Mouse (Mus musculus): ENCODE measurements at regions not wholly inside any gene's neighbourhood (a gene's known extent, or its start where the extent isn't known, plus 50 kb on each side); places are given as distances from the start of the nearest gene placed in this dataset.

DNA sequence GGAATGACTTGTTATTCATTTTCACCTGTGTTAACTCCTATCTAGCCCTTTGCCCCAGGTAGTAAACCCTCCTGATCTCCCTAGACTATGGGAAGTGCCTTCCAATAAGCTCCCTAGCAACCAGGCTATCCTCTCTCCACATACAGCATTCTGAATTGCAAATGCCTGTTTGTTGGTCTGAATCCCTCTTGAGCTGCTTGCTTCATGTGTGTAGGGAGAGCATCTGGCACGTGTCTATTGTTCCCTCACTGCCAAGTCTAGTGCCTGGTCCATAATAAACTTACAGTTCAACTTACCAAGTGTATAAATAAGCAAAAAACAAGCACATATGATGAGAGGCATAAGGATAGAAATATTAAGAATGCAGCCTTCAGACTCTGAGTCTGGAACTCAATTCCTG lies 314.5 kb downstream of the Cenpc1 start:
- Histone ChIP-seq H3K4me1 (ENCODE audit: insufficient read depth) (no peaks in the 10 kb centered on the region), H3K9me3 (ENCODE audit: low read length) (no peaks in the 10 kb centered on the region), H3K27ac (ENCODE audit: low read depth) (no peak overlapping the region), H3K27me3 (ENCODE audit: insufficient read depth, low read length) (no peaks in the 10 kb centered on the region), H3K36me3 (replicated peaks; ENCODE audit: insufficient read depth, low read length) (no peaks in the 10 kb centered on the region), H3K4me2 (ENCODE audit: low read depth, low read length) (no peak overlapping the region), H3K4me3 (ENCODE audit: low read depth, low read length) (no peak overlapping the region), H3K9ac (replicated peaks) (no peak overlapping the region)
- TF ChIP-seq CTCF (IDR thresholded peaks at IDR 0.05; ENCODE audit: low read depth) (no peak), EP300 (IDR thresholded peaks at IDR 0.05; ENCODE audit: low read depth) (no peak)
- DNase-seq: no peak
- no peak for ATAC-seq
- 32% methylated on average over 1 of the region's 1 CpGs for WGBS (ENCODE audit: insufficient replicate concordance)

DNA sequence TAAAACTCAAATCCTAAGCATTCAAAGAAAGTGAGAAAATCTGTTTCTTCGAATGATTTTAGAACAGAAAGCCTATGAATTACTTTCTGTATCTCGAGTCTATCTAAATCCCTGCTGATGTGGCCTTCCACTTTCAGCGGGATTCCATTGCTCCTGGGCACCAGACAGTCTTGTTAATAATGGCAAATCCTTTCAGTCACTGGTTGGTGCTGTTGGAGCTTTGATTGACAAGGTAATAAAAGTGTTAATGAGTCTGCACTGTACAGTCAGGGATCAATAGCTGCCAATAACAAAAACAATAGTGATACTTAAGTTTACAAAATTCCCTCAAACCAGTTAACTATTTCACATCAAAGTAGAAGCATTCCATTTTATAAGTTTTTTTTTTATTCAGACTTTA lies 335.8 kb downstream of the Cenpc1 start:
- no peak overlapping the region for H3K9ac ChIP-seq (replicated peaks)
- no peak overlapping the region for H3K27ac ChIP-seq (ENCODE audit: low read depth)
- no peaks in the 10 kb centered on the region for H3K36me3 ChIP-seq (replicated peaks; ENCODE audit: insufficient read depth, low read length)
- H3K27me3 ChIP-seq (ENCODE audit: insufficient read depth, low read length): no peaks in the 10 kb centered on the region
- no peak for TF ChIP-seq CTCF (IDR thresholded peaks at IDR 0.05; ENCODE audit: low read depth)
- no peak for TF ChIP-seq EP300 (IDR thresholded peaks at IDR 0.05; ENCODE audit: low read depth)
- DNase-seq: no peak
- ATAC-seq: no peak
- H3K9me3 ChIP-seq (ENCODE audit: low read length): no peaks in the 10 kb centered on the region
- no peak overlapping the region for H3K4me3 ChIP-seq (ENCODE audit: low read depth, low read length)
- WGBS (ENCODE audit: insufficient replicate concordance): 58% methylated on average over 3 of the region's 3 CpGs
- no peak overlapping the region for H3K4me2 ChIP-seq (ENCODE audit: low read depth, low read length)
- no peaks in the 10 kb centered on the region for H3K4me1 ChIP-seq (ENCODE audit: insufficient read depth)

DNA sequence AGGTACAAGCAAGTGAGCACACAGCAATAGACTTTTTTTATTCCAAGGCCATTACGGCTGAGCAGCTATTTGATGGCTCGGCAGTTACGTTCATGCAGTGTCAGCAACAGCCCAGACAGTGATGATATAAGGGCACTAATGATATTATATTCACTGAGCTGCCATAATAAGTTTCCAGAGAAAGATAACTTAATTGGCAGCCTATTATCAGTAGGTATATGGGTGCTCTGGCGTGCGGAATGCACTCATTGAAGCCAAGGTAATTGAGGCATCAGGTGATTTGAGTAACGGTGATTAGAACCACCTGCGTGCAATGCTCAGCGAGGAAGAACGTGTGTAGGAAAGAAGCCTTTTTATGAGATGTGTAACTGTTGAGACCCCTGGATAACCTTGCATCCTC lies 358.0 kb downstream of the Cenpc1 start:
- no peak for ATAC-seq
- TF ChIP-seq EP300 (IDR thresholded peaks at IDR 0.05; ENCODE audit: low read depth) (no peak), CTCF (IDR thresholded peaks at IDR 0.05; ENCODE audit: low read depth) (no peak)
- H3K9ac ChIP-seq (replicated peaks): no peak overlapping the region
- no peaks in the 10 kb centered on the region; the same call in 1 of the 2 replicates for H3K9me3 ChIP-seq (ENCODE audit: low read length)
- no peaks in the 10 kb centered on the region for H3K4me1 ChIP-seq (ENCODE audit: insufficient read depth)
- no peak overlapping the region for H3K4me2 ChIP-seq (ENCODE audit: low read depth, low read length)
- no peak for DNase-seq
- no peak overlapping the region for H3K4me3 ChIP-seq (ENCODE audit: low read depth, low read length)
- no peaks in the 10 kb centered on the region for H3K36me3 ChIP-seq (replicated peaks; ENCODE audit: insufficient read depth, low read length)
- H3K27me3 ChIP-seq (ENCODE audit: insufficient read depth, low read length): no peaks in the 10 kb centered on the region
- no peak overlapping the region for H3K27ac ChIP-seq (ENCODE audit: low read depth)
- WGBS (ENCODE audit: insufficient replicate concordance): 82% methylated on average over 9 of the region's 9 CpGs

DNA sequence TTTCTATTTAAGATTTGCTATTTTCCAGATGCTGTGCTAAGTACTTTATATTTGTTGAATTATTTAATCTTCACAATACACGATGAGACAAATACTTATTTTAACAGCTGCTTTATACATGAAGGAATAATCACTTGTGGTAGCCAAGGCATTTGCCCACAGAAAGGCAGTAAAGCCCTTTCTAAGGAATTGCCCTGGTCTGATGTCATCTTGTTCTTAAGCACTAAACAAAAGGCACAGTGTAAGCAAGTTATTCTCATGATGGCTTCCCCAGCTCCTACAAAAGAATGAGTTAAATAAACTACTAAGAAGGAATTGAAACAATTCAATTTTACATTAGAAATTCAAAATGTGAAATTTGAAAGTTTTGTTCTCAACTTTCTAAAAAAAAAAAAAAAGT lies 358.8 kb downstream of the Cenpc1 start:
- no peak for DNase-seq
- 57% methylated on average over 1 of the region's 1 CpGs for WGBS (ENCODE audit: insufficient replicate concordance)

DNA sequence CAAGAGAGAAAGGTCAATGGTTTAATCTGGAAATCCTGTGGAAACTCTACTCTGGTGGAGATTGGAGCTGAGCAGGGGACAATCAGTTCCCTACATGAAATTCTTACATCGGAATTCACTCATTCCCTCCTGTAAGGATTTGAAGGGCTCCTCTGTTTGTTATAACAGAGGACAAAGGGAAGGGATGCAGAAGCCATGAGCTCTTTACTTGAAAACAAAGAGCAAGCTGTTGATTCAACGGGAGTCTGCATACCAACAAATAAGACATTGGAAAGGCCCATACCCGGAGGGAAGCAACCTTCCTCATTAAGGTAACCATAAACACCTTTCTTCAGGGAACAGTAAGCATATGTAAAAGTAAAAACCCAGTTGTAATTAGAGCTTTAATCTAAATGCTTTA lies 359.3 kb downstream of the Cenpc1 start:
- no peaks in the 10 kb centered on the region for H3K4me1 ChIP-seq (ENCODE audit: insufficient read depth)

More for the DNA sequence above, 358.8 kb downstream of the Cenpc1 start:
- Histone ChIP-seq H3K27ac (ENCODE audit: low read depth) (no peak overlapping the region), H3K4me2 (ENCODE audit: low read depth, low read length) (no peak overlapping the region), H3K9me3 (ENCODE audit: low read length) (no peaks in the 10 kb centered on the region; the same call in 1 of the 2 replicates), H3K9ac (replicated peaks) (no peak overlapping the region), H3K27me3 (ENCODE audit: insufficient read depth, low read length) (no peaks in the 10 kb centered on the region), H3K4me3 (ENCODE audit: low read depth, low read length) (no peak overlapping the region), H3K36me3 (replicated peaks; ENCODE audit: insufficient read depth, low read length) (no peaks in the 10 kb centered on the region), H3K4me1 (ENCODE audit: insufficient read depth) (no peaks in the 10 kb centered on the region)
- TF ChIP-seq CTCF (IDR thresholded peaks at IDR 0.05; ENCODE audit: low read depth): no peak
- TF ChIP-seq EP300 (IDR thresholded peaks at IDR 0.05; ENCODE audit: low read depth): no peak
- no peak for ATAC-seq

DNA sequence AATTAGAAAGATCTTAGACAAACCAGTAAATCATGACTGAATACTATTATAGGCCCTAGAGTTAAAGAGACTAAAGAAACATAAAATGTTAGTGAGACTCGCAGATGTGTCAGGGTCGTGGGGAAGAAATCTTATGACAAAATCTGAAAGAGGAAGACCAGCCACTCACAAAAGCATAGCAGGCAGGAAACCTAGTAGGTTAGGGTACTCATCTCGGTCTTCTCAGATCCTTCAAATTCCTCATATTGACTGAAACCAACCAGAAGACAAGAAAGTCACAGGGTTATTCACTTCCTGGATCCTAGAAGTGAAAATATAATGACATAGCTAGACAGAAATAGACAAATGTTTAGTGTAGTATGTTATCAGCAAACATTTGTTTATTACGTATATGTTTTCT lies 387.5 kb downstream of the Cenpc1 start:
- Histone ChIP-seq H3K4me1 (ENCODE audit: insufficient read depth) (no peaks in the 10 kb centered on the region), H3K36me3 (replicated peaks; ENCODE audit: insufficient read depth, low read length) (no peaks in the 10 kb centered on the region), H3K9me3 (ENCODE audit: low read length) (no peaks in the 10 kb centered on the region), H3K4me3 (ENCODE audit: low read depth, low read length) (no peak overlapping the region), H3K27me3 (ENCODE audit: insufficient read depth, low read length) (no peaks in the 10 kb centered on the region), H3K9ac (replicated peaks) (no peak overlapping the region), H3K4me2 (ENCODE audit: low read depth, low read length) (no peak overlapping the region), H3K27ac (ENCODE audit: low read depth) (no peak overlapping the region)
- WGBS (ENCODE audit: insufficient replicate concordance): 72% methylated on average over 4 of the region's 4 CpGs
- no peak for ATAC-seq
- no peak for DNase-seq
- no peak for TF ChIP-seq EP300 (IDR thresholded peaks at IDR 0.05; ENCODE audit: low read depth)
- no peak for TF ChIP-seq CTCF (IDR thresholded peaks at IDR 0.05; ENCODE audit: low read depth)

More for the DNA sequence above, 359.3 kb downstream of the Cenpc1 start:
- H3K9ac ChIP-seq (replicated peaks): no peak overlapping the region
- H3K4me2 ChIP-seq (ENCODE audit: low read depth, low read length): no peak overlapping the region
- no peaks in the 10 kb centered on the region for H3K36me3 ChIP-seq (replicated peaks; ENCODE audit: insufficient read depth, low read length)
- DNase-seq (no peak), ATAC-seq (no peak)
- no peaks in the 10 kb centered on the region for H3K27me3 ChIP-seq (ENCODE audit: insufficient read depth, low read length)
- H3K27ac ChIP-seq (ENCODE audit: low read depth): no peak overlapping the region
- TF ChIP-seq CTCF (IDR thresholded peaks at IDR 0.05; ENCODE audit: low read depth) (no peak), EP300 (IDR thresholded peaks at IDR 0.05; ENCODE audit: low read depth) (no peak)
- H3K4me3 ChIP-seq (ENCODE audit: low read depth, low read length): no peak overlapping the region
- no peaks in the 10 kb centered on the region; the same call in 1 of the 2 replicates for H3K9me3 ChIP-seq (ENCODE audit: low read length)
- WGBS (ENCODE audit: insufficient replicate concordance): 44% methylated on average over 3 of the region's 3 CpGs

DNA sequence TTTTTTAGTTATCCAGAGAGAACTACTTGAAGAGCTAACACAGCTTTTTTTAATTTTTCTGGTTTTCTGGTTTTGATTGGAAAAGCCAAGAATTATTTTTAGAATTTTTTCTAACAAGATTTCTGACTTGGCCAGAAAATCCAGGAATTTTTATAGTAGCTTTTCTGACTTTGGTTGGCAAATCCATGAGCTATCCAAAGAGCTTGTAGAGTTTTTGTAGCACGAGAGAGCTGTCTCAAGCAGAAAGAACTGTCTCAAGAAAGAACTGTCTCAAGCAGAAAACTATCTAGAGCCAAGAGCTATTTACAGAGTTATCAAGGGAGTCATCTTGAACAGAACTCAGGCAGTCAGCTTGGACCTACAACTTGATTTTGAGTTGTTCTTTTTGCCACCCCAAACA lies 394.3 kb downstream of the Cenpc1 start:
- H3K9me3 ChIP-seq (ENCODE audit: low read length): no peaks in the 10 kb centered on the region
- no peak for TF ChIP-seq CTCF (IDR thresholded peaks at IDR 0.05; ENCODE audit: low read depth)
- no peak for TF ChIP-seq EP300 (IDR thresholded peaks at IDR 0.05; ENCODE audit: low read depth)
- no peak overlapping the region for H3K9ac ChIP-seq (replicated peaks)
- H3K27ac ChIP-seq (ENCODE audit: low read depth): no peak overlapping the region
- ATAC-seq (no peak), DNase-seq (no peak)
- WGBS (ENCODE audit: insufficient replicate concordance): 52% methylated on average over 1 of the region's 1 CpGs
- H3K4me1 ChIP-seq (ENCODE audit: insufficient read depth): no peaks in the 10 kb centered on the region
- no peaks in the 10 kb centered on the region for H3K27me3 ChIP-seq (ENCODE audit: insufficient read depth, low read length)
- H3K4me2 ChIP-seq (ENCODE audit: low read depth, low read length): no peak overlapping the region
- H3K4me3 ChIP-seq (ENCODE audit: low read depth, low read length): no peak overlapping the region
- no peaks in the 10 kb centered on the region for H3K36me3 ChIP-seq (replicated peaks; ENCODE audit: insufficient read depth, low read length)

All from liver, postnatal 0 days (tissue).